Mouse (Mus musculus) WW6 (cell line): Measurements from ENCODE around the gene Uqcrh.

ENCODE experiments used
- DNase-seq: peaks from one replicate; pipeline ENCODE4 v3.0.0-alpha.2; 2013; ENCODE audit warnings: low read depth, low spot score

Gene Uqcrh

GRCm38 (mm10) chr4:116057559-116057958 is 17.3 kb downstream of the Uqcrh start:
- DNase-seq, result no peak

GRCm38 (mm10) chr4:116053399-116053961 is 21.4 kb downstream of the Uqcrh start, which contains the start of gene Nsun4:
Gene Nsun4 (minus strand): TSS chr4:116053876.
- peak; percentile 86 for DNase-seq

- DNase-seq, result no peak
These were observed 22.2 kb downstream of the Uqcrh start for GRCm38 (mm10) chr4:116052526-116053293.

- no peak for DNase-seq
These were observed 25.7 kb downstream of the Uqcrh start for GRCm38 (mm10) chr4:116049211-116049610.

- DNase-seq, result no peak
These were observed 26.5 kb downstream of the Uqcrh start for GRCm38 (mm10) chr4:116048130-116048920.

GRCm38 (mm10) chr4:116047681-116048080 is 27.2 kb downstream of the Uqcrh start:
- DNase-seq, result no peak

GRCm38 (mm10) chr4:116046604-116047003 is 28.3 kb downstream of the Uqcrh start:
- no peak for DNase-seq

GRCm38 (mm10) chr4:116042186-116042585 is 32.7 kb downstream of the Uqcrh start:
- DNase-seq, result no peak

- no peak for DNase-seq
These were observed 34.4 kb downstream of the Uqcrh start for GRCm38 (mm10) chr4:116040466-116040865.

GRCm38 (mm10) chr4:116033374-116033773 is 41.5 kb downstream of the Uqcrh start:
- DNase-seq, result no peak

GRCm38 (mm10) chr4:116032906-116033305 is 42.0 kb downstream of the Uqcrh start:
- no peak for DNase-seq

GRCm38 (mm10) chr4:116017902-116018746 is 56.7 kb downstream of the Uqcrh start, which contains the start of gene Faah:
Gene Faah (minus strand): TSS chr4:116017926.
- no peak for DNase-seq

- DNase-seq, result no peak
These were observed 57.5 kb downstream of the Uqcrh start for GRCm38 (mm10) chr4:116017300-116017901.
